Mouse (Mus musculus): Measurements from ENCODE around the gene Sp7.
A peak's percentile ranks its signal among the peaks of the same experiment; 100 is the strongest.
"Not testable (repeated sequence)": the region's sequence is repeated elsewhere in the genome, so short reads cannot be mapped to it uniquely, and the experiment has no call there.

Gene Sp7

DNA sequence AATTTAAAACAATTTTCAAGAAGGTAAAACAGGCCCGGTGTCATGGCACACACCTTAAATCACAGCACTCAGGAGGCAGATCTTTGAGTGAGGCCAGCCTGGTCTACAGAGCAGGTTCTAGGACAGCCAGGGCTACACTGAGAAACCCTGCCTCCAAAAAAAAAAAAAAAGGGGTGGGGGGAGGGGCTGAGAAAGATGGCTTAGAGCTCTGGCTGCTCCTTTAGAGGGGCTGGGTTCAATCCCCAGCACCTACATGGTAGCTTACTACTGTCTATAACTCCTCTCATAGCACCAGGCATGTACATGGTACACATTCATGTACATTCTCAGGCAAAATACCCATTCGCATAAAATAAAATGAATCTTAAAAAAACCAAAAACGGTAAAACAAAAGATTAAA lies 22.5 kb downstream of the Sp7 start:
- H3K9me3 ChIP-seq (ENCODE audit: low read length): no peaks in the 10 kb centered on the region
- TF ChIP-seq NANOG (IDR thresholded peaks at IDR 0.05; ENCODE audit: borderline replicate concordance, low read length) (no peak), POU5F1 (IDR thresholded peaks at IDR 0.05; ENCODE audit: borderline replicate concordance, low read length) (no peak), CTCF (conservative IDR thresholded peaks at IDR 0.05; ENCODE audit: low read length) (no peak)

DNA sequence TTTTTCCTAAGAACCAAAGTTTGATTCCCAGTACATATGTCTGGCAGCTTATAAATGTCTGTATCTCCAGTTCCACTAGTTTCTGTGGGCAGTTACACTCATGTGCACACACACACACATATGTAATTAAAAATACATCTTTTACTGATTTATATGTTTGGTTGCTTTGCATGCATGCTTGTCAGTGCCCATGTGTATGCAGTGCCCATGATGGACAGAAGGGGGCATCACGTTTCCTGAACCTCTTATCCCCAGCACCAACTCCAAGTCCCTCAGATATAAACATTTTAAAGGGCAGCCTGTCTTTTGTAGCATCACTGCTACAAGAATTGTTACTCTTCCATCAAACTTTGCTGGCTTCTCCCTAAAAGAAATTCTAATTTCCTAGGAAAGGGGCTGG lies 25.4 kb downstream of the Sp7 start:
- H3K9me3 ChIP-seq (ENCODE audit: low read length): no peaks in the 10 kb centered on the region
- no peaks in the 10 kb centered on the region for H3K27me3 ChIP-seq (ENCODE audit: insufficient read depth, low read length)
- no peak overlapping the region for H3K4me3 ChIP-seq (replicated peaks; ENCODE audit: low read length)
- TF ChIP-seq POU5F1 (IDR thresholded peaks at IDR 0.05; ENCODE audit: borderline replicate concordance, low read length) (no peak), CTCF (conservative IDR thresholded peaks at IDR 0.05; ENCODE audit: low read length) (peak; percentile 66)
- peaks cover 92% of the 10 kb centered on the region for H3K36me3 ChIP-seq (ENCODE audit: insufficient read depth, low read length)
- H3K4me1 ChIP-seq (replicated peaks; ENCODE audit: low read depth, low read length): peaks cover 38% of the 10 kb centered on the region

More for the DNA sequence above, 22.5 kb downstream of the Sp7 start:
- peaks cover 48% of the 10 kb centered on the region for H3K4me1 ChIP-seq (replicated peaks; ENCODE audit: low read depth, low read length)
- H3K36me3 ChIP-seq (ENCODE audit: insufficient read depth, low read length): peaks cover 84% of the 10 kb centered on the region
- H3K27me3 ChIP-seq (ENCODE audit: insufficient read depth, low read length): no peaks in the 10 kb centered on the region
- H3K4me3 ChIP-seq (replicated peaks; ENCODE audit: low read length): no peak overlapping the region

DNA sequence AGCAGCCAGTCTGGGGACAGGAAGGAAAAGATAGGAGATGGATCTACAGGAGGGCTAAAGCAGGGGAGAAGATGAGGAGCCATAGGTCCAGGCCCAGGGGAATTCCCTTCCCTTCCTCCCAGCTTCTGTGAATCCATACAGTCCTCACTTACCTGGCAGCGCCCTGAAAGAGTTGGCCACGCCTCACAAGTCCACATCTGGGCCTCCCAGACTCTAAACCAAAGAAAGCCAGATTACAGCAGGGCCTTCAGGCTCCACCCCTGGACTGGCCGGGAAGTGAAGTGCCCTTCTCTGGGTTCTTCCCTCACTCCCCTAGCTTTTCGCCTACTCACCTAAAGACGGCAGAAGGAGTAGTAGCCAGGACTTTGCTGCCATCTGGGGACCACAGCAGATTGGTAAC lies 27.4 kb downstream of the Sp7 start:
- no peaks in the 10 kb centered on the region for H3K27me3 ChIP-seq (ENCODE audit: insufficient read depth, low read length)
- peaks cover 90% of the 10 kb centered on the region for H3K36me3 ChIP-seq (ENCODE audit: insufficient read depth, low read length)
- peaks cover 21% of the 10 kb centered on the region for H3K4me1 ChIP-seq (replicated peaks; ENCODE audit: low read depth, low read length)
- no peak for TF ChIP-seq CTCF (conservative IDR thresholded peaks at IDR 0.05; ENCODE audit: low read length)
- TF ChIP-seq POU5F1 (IDR thresholded peaks at IDR 0.05; ENCODE audit: borderline replicate concordance, low read length): no peak
- no peak for TF ChIP-seq NANOG (IDR thresholded peaks at IDR 0.05; ENCODE audit: borderline replicate concordance, low read length)
- no peaks in the 10 kb centered on the region for H3K9me3 ChIP-seq (ENCODE audit: low read length)
- H3K4me3 ChIP-seq (replicated peaks; ENCODE audit: low read length): no peak overlapping the region

DNA sequence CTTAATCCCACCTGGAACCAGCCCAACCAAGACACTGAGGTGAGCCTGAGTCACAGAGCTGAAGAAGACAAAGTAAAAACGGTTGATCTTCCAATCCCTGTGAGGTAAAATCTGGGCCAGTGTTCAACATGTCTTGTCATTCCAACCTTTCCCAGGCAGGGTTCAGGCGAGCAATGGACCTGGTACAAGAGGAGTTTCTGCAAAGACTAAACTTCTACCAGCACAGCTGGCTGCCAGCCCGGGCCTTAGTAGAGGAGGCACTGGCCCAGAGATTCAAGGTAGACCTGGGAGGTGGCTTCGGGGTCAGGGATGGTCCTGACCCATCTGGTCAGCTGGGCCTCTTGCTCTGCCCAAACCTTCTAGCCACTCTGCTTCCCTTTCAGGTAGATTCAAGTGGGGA lies 30.0 kb downstream of the Sp7 start:
- H3K27me3 ChIP-seq (ENCODE audit: insufficient read depth, low read length): no peaks in the 10 kb centered on the region
- peaks cover 88% of the 10 kb centered on the region for H3K36me3 ChIP-seq (ENCODE audit: insufficient read depth, low read length)
- no peaks in the 10 kb centered on the region for H3K9me3 ChIP-seq (ENCODE audit: low read length)
- H3K4me1 ChIP-seq (replicated peaks; ENCODE audit: low read depth, low read length): peaks cover 39% of the 10 kb centered on the region
- no peak for TF ChIP-seq CTCF (conservative IDR thresholded peaks at IDR 0.05; ENCODE audit: low read length)
- no peak for TF ChIP-seq POU5F1 (IDR thresholded peaks at IDR 0.05; ENCODE audit: borderline replicate concordance, low read length)
- no peak for TF ChIP-seq NANOG (IDR thresholded peaks at IDR 0.05; ENCODE audit: borderline replicate concordance, low read length)
- no peak overlapping the region for H3K4me3 ChIP-seq (replicated peaks; ENCODE audit: low read length)

DNA sequence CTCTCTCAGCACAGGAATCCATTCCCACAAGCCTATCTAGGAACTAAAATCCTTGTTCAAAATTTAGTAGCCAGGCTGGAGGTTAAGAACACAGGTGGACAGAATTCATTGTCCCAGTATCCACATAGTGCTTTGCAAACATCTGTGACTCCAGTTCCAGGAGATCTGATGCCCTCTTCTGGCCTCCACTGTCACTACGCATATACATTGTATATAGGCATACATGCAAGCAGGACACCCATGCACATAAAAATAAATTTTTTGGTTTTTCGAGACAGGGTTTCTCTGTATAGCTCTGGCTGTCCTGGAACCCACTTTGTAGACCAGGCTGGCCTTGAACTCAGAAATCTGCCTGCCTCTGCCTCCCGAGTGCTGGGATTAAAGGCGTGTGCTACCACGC lies 31.1 kb downstream of the Sp7 start:
- H3K9me3 ChIP-seq (ENCODE audit: low read length); H3K27me3 ChIP-seq (ENCODE audit: insufficient read depth, low read length); H3K4me3 ChIP-seq (replicated peaks; ENCODE audit: low read length): not testable (repeated sequence)
- TF ChIP-seq CTCF (conservative IDR thresholded peaks at IDR 0.05; ENCODE audit: low read length): 0 out of 2 replicates have a peak, but pooled peaks have one; percentile 8
- peaks cover 45% of the 10 kb centered on the region for H3K4me1 ChIP-seq (replicated peaks; ENCODE audit: low read depth, low read length)
- peaks cover 86% of the 10 kb centered on the region for H3K36me3 ChIP-seq (ENCODE audit: insufficient read depth, low read length)

DNA sequence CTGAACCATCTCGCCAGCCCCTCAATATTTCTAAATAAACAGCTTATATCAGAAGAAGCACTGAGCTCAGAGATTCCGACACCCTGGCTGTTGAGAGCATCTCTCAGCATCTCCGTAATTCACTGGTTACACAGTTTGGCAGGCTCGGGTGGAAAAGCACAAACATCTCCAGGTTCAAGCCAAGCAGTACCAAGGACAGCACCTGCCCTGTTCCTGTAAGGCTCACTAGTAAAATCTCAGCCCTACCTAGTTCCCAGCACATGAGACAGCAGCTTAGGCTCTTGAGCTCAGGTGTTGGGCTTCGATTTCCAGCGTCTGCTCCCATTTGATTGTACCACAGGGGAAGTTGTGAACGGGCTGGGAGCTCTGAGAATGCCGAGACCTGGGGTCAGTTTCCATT lies 31.7 kb downstream of the Sp7 start:
- Histone ChIP-seq H3K36me3 (ENCODE audit: insufficient read depth, low read length) (peaks cover 88% of the 10 kb centered on the region), H3K27me3 (ENCODE audit: insufficient read depth, low read length) (no peaks in the 10 kb centered on the region), H3K9me3 (ENCODE audit: low read length) (no peaks in the 10 kb centered on the region), H3K4me1 (replicated peaks; ENCODE audit: low read depth, low read length) (peaks cover 43% of the 10 kb centered on the region), H3K4me3 (replicated peaks; ENCODE audit: low read length) (no peak overlapping the region)
- TF ChIP-seq CTCF (conservative IDR thresholded peaks at IDR 0.05; ENCODE audit: low read length) (no peak), POU5F1 (IDR thresholded peaks at IDR 0.05; ENCODE audit: borderline replicate concordance, low read length) (no peak), NANOG (IDR thresholded peaks at IDR 0.05; ENCODE audit: borderline replicate concordance, low read length) (no peak)

DNA sequence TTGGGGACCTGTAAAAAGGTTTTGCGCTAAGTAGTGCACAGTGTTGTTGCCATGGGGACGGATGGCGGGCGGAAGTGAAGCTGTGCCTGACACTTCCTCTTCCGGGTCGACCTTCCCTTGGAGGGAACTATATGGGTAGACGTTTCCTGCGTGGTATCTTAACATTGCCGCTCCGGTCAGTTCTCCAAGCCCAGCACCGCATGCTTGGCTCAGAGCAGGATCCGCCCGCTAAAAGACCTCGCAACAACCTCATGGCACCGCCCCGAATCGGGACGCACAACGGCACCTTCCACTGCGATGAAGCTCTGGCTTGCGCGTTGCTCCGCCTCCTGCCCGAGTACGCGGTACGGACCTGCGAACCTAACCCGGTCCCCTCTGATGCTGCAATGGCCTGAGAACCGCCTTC lies 35.4 kb downstream of the Sp7 start, which contains the start of gene Myg1:
Gene Myg1 (plus strand): TSS at position 100 of the 406 bp plus-strand sequence.
- Histone ChIP-seq H3K4me1 (replicated peaks; ENCODE audit: low read depth, low read length) (peaks cover 48% of the 10 kb centered on the region), H3K27me3 (ENCODE audit: insufficient read depth, low read length) (no peaks in the 10 kb centered on the region), H3K4me3 (replicated peaks; ENCODE audit: low read length) (peak within 1 kb of the TSS; percentile 95), H3K9me3 (ENCODE audit: low read length) (no peaks in the 10 kb centered on the region), H3K36me3 (ENCODE audit: insufficient read depth, low read length) (peaks cover 79% of the 10 kb centered on the region)
- TF ChIP-seq POU5F1 (IDR thresholded peaks at IDR 0.05; ENCODE audit: borderline replicate concordance, low read length) (no peak), NANOG (IDR thresholded peaks at IDR 0.05; ENCODE audit: borderline replicate concordance, low read length) (no peak), CTCF (conservative IDR thresholded peaks at IDR 0.05; ENCODE audit: low read length) (no peak)

DNA sequence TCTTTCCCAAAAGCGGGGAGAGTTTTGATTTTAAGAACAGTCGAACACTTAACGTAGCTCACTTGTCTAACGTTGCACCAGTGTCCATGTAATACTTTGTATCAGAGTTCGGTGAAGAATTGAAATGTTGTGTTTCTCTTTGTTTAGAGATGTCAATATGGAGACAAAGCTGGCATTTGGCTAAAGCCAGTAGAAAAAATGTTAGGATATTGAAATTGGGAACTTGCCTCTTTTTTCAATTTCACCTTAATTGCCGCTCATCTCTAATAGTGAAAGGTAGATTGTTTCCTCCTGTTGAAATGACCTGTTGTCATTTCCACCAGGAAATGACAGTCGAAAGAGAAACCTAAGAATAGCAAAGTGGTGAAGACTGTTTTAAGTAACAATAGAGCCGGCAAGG lies 40.1 kb downstream of the Sp7 start:
- TF ChIP-seq CTCF (conservative IDR thresholded peaks at IDR 0.05; ENCODE audit: low read length) (no peak), NANOG (IDR thresholded peaks at IDR 0.05; ENCODE audit: borderline replicate concordance, low read length) (no peak), POU5F1 (IDR thresholded peaks at IDR 0.05; ENCODE audit: borderline replicate concordance, low read length) (no peak)
- peaks cover 31% of the 10 kb centered on the region for H3K4me1 ChIP-seq (replicated peaks; ENCODE audit: low read depth, low read length)
- H3K4me3 ChIP-seq (replicated peaks; ENCODE audit: low read length): peak overlapping the region; percentile 95
- H3K27me3 ChIP-seq (ENCODE audit: insufficient read depth, low read length): no peaks in the 10 kb centered on the region
- H3K36me3 ChIP-seq (ENCODE audit: insufficient read depth, low read length): peaks cover 63% of the 10 kb centered on the region
- H3K9me3 ChIP-seq (ENCODE audit: low read length): no peaks in the 10 kb centered on the region

DNA sequence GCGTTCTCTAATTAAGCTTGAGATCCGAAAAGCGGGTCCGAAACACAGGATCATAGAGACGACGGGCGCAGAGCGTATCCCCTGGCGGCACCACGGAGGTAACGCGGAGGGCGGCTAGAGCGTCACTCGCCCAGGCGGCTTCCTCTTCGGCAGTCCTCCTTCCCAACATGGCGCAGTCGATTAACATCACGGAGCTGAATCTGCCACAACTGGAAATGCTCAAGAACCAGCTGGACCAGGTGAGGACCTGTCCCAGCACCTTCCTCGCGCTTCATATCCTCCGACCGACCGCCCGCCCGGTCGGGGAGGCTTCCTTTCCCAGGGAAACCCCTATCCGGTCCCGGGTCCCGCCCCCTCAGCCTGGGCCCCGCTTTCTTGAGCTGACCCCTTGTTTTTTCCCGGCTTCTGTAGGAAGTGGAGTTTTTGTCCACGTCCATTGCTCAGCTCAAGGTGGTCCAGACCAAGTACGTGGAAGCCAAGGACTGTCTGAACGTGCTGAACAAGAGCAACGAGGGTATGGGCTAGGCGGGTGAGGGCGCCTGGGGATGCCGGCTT lies 40.9 kb downstream of the Sp7 start, which contains the start of gene Pfdn5:
Gene Pfdn5 (plus strand): TSS at position 95 of the 555 bp plus-strand sequence.
- H3K4me1 ChIP-seq (replicated peaks; ENCODE audit: low read depth, low read length): peaks cover 27% of the 10 kb centered on the region
- H3K36me3 ChIP-seq (ENCODE audit: insufficient read depth, low read length): peaks cover 70% of the 10 kb centered on the region
- no peak; the same call in 1 of the 2 replicates for TF ChIP-seq CTCF (conservative IDR thresholded peaks at IDR 0.05; ENCODE audit: low read length)
- no peak for TF ChIP-seq NANOG (IDR thresholded peaks at IDR 0.05; ENCODE audit: borderline replicate concordance, low read length)
- TF ChIP-seq POU5F1 (IDR thresholded peaks at IDR 0.05; ENCODE audit: borderline replicate concordance, low read length): no peak
- no peaks in the 10 kb centered on the region for H3K9me3 ChIP-seq (ENCODE audit: low read length)
- H3K27me3 ChIP-seq (ENCODE audit: insufficient read depth, low read length): no peaks in the 10 kb centered on the region
- peak within 1 kb of the TSS; percentile 95 for H3K4me3 ChIP-seq (replicated peaks; ENCODE audit: low read length)

Measured in E14TG2a.4 (cell line).